Mouse (Mus musculus) liver, adult 2 months (tissue): ENCODE data around the gene Gabbr1.

Source experiments
- CTCF ChIP-seq: fragments of 200-500 bp; IDR thresholded peaks from 2 replicates; pipeline ENCODE4 v1.5.1; 2011; ENCODE audit warnings: low read depth, low read length, control low read depth
- POLR2A ChIP-seq: fragments of 200-500 bp; IDR thresholded peaks from 2 replicates; pipeline ENCODE4 v1.6.1; 2011; ENCODE audit warnings: low read length, control low read depth; ENCODE audit not compliant: insufficient read depth; ENCODE audit errors: extremely low read depth

GRCm38 (mm10) chr17:37011719-37012118, 34.0 kb upstream of the Gabbr1 start:
- TF ChIP-seq POLR2A = no peak
- TF ChIP-seq CTCF = no peak
